Mouse (Mus musculus) erythroid progenitor cell, adult 5-6 weeks (primary cell): ENCODE measurements around the gene Elmo1. TPM values are rescaled to one million over a fixed set of nuclear protein-coding genes. Genes with fewer than 3 reads are reported as not detected.
"Not testable (repeated sequence)": the region's sequence is repeated elsewhere in the genome, so short reads cannot be mapped to it uniquely, and the experiment has no call there.

ENCODE experiments used
- ATAC-seq: replicated peaks from 2 replicates; pipeline ENCODE4 v1.8.0; 2016; ENCODE audit warnings: moderate number of reproducible peaks, mild to moderate bottlenecking, moderate TSS enrichment, inconsistent platforms; ENCODE audit not compliant: poor library complexity, low FRiP score, severe bottlenecking
- total RNA-seq, 2 experiments: library from RNA; stranded (forward) in 1 of 2; stranded (reverse) in 1 of 2; fragments of 150-400 nt in 1 of 2; fragments of 186-747, 209-891 nt in 1 of 2; gene quantifications; 2 replicates each; pipeline versions ENCODE4 v1.2.3 to v1.2.4; 2015 to 2017; ENCODE audit warnings: low replicate concordance in 2 of 2

Elmo1 gene
- total RNA-seq, 2 experiments from 2014 or later, result 5.7 to 20.5 TPM

GRCm38 (mm10) chr13:20619946-20620345, 529.5 kb downstream of the Elmo1 start:
- no peak for ATAC-seq

GRCm38 (mm10) chr13:20623071-20623850, 532.9 kb downstream of the Elmo1 start:
- ATAC-seq, result no peak

GRCm38 (mm10) chr13:20627796-20628195, 537.4 kb downstream of the Elmo1 start:
- ATAC-seq, result no peak

- ATAC-seq, result no peak
Observed at GRCm38 (mm10) chr13:20632477-20632876, 542.1 kb downstream of the Elmo1 start.

GRCm38 (mm10) chr13:20634679-20635078, 544.3 kb downstream of the Elmo1 start:
- ATAC-seq, result not testable (repeated sequence)

GRCm38 (mm10) chr13:20635646-20636045, 545.2 kb downstream of the Elmo1 start:
- no peak for ATAC-seq
